Mouse (Mus musculus) liver, postnatal 0 days (tissue): Measurements from ENCODE around the gene Olfr548-ps1.

Experiments used
- CTCF ChIP-seq: sonication (generic); IDR thresholded peaks from 2 replicates; pipeline ENCODE4 v1.5.1; 2016; ENCODE audit warnings: antibody characterized with exemption, low read depth
- EP300 ChIP-seq: IDR thresholded peaks from 2 replicates; pipeline ENCODE4 v1.6.1; 2016; ENCODE audit warnings: antibody characterized with exemption, low read depth, mild to moderate bottlenecking

- TF ChIP-seq CTCF (no peak), EP300 (no peak)
These were observed 12.6 kb downstream of the Olfr548-ps1 start for GRCm38 (mm10) chr7:102553279-102553678.
